Mouse (Mus musculus): ENCODE data around the gene Tubb5. TPM values are rescaled to one million over a fixed set of nuclear protein-coding genes. Genes with fewer than 3 reads are reported as not detected.

Tubb5 gene
- total RNA-seq (2021) = 100 to 1,000 TPM; 441 to 478 TPM

DNA sequence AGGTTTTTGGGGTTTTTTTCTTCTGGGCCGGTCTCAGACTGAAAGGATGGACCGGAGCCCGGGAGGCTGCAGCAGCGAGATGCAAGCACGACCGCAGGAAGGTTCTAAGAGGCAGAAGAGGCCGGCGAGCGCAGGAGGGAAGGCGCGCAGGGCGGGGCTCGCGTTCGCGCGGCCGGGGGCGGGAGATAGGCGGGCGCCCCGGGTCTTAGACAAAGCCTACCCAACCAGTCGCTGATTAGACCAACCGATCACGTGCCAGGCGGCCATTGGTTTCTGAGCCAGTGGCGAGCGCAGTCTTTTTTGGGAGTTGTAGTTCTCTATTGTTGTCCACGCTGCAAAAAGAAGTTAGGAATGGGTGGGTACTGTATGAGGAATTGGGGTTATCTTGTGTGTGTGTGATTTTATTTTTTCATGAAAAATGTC lies at the start of gene Tubb5:
Tubb5 (minus strand) TSS at position 185 of the 423 bp plus-strand sequence.
- DNase-seq (ENCODE audit: low spot score in 2 of 2) = peak; percentile 96 to 98
- intact Hi-C loops (cut with DNase I) = loop anchor here (5.0 kb wide), 1 partner anchor 79 kb away; the partner anchor contains the start of genes Mrps18b and Ppp1r10

DNA sequence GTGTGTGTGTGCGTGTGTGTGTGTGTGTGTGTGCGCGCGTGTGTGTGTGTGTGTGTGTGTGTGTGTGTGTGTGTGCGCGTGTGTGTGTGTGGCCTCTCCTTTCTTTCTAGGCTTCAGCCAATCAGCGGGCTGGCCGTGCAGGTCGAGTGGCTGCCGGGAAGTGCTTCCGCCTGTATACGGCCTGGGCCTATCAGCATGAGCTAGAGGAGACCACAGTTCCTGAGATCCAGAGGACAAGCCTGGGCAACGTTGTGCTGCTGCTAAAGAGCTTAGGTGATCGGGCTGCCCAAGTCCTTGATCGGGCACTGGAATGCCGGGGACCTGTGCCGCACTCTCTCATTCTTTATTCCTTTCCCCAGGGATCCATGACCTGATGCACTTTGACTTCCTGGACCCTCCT lies 49.6 kb upstream of the Tubb5 start:
- intact Hi-C loops (cut with DNase I) = no loop called here
- no peak for DNase-seq (ENCODE audit: low spot score in 2 of 2)

DNA sequence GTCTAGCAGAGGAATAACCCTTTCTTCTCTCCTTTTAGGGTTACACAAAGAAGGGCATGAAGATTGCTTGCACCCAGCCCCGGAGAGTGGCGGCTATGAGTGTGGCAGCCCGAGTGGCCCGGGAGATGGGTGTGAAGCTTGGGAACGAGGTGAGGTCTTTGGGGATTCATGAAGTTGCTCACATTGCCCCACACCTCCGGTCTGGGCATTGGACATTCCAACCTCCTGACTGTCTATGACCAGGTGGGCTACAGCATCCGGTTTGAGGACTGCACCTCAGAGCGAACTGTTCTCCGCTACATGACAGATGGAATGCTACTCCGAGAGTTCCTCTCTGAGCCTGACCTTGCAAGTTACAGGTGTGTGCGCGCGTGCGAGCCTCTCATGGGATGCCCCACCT lies 45.7 kb upstream of the Tubb5 start:
- DNase-seq (ENCODE audit: low spot score in 2 of 2) = no peak
- intact Hi-C loops (cut with DNase I) = no loop called here

DNA sequence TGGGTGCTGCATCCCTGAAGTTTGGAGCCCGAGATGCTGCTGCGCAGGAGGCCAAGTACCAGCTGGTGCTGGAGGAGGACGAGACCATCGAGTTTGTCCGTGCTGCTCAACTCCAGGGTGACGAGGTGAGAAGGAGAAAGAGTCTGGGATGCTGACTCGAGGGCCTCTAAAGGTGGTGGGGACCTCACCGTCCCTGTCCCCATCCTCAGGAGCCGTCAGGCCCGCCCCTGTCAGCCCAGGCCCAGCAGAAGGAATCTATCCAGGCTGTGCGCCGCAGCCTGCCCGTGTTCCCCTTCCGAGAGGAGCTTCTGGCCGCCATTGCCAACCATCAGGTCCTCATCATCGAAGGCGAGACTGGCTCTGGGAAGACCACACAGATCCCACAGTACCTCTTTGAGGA lies 44.8 kb upstream of the Tubb5 start:
- DNase-seq (ENCODE audit: low spot score in 2 of 2) = no peak
- intact Hi-C loops (cut with DNase I) = no loop called here

DNA sequence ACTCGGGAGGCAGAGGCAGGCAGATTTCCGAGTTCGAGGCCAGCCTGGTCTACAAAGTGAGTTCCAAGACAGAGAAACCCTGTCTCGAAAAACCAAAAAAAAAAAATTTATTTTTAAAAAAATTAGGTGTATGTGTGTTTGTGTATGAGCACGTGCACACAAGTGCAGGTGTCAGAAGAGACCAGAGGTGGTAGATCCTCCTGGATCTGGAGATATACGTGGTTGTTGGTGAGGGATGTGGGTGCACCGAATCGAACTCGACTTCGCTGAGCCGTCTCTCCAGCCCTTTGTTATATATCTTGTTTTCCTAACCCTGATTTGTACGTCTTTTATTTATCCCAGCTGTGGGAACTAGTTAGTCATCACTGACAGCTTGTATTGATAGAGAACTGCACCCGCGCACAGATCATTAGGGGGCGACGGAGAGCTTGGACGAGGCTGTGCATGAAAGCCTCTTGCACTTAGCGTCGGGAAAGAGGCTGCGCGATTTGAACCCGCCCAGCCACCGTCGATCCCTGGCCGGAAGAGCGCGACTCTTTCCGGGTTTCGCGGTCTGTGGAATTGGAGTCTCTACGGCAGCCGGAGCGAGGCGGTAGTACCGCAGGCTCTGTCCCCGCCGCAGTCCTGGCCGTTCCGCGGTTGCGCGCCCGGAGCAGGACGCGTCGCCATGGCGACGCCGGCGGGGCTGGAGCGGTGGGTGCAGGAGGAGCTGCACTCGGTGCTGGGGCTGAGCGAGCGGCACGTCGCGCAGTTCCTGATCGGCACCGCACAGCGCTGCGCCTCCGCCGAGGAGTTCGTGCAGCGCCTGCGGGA lies 41.3 kb upstream of the Tubb5 start, which contains the start of gene Dhx16:
Dhx16 (plus strand) TSS at position 575 of the 813 bp plus-strand sequence.
- DNase-seq (ENCODE audit: low spot score in 2 of 2) = peak; percentile 95 to 96
- intact Hi-C loops (cut with DNase I) = no loop called here

DNA sequence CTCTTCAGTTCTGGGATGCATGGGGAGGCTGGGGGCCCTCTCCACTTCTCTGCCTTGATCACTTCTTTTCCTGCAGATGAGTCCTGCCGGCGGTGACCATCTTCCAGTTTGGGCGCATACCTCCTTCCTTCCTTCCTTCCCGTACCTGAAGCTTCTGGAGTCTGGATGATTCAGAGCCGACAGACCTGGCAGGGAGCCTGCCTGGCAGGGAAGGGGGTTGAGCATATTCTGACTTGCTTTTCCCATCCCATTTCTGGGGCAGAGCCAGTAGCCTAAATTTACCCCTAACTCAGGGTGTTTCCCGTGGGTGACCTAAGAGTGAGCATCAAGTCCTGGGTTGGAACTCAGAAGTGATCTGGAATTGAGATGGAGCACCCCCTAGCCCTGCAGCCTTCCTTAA lies 36.6 kb upstream of the Tubb5 start:
- intact Hi-C loops (cut with DNase I) = loop anchor here (2.0 kb wide), 1 partner anchor 46 kb away; no protein-coding TSS in a partner anchor
- peak; percentile 59 to 70 for DNase-seq (ENCODE audit: low spot score in 2 of 2)

DNA sequence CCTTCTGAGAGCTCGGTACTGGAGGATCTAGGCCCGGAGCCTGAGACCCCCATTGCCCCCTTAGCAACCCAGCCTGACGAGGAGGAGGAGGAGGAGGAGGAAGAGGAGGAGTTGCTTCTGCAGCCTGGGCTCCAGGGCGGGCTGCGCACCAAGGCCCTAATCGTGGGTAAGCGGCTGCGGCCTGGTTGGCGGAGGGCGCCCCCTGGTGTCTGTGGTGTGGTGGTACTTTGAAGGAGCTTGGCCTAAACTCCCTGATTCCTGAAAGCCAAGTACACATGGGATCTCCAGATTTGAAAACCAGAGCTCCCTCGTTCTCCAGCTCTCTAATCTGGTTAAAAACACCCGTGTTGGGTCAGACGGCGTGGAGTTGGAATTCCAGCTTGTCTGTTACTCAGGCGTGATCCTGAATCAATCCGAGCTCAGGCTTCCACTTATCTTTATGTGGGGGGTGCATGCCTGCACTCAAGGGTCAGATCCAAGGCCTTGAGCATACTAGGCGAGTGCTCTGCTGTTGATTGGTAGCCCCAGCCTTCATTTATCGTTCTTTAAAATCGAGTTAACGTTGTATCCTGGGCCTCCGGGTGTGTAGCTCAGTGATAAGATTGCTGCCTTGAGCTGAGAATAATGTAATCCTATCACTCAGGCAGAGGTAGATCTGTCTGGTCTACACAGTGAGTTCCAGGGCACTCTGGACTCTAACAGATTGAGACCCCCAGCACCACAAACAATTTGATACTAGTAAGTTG lies 35.8 kb upstream of the Tubb5 start:
- intact Hi-C loops (cut with DNase I) = loop anchor here (2.0 kb wide), 3 partner anchors 37 to 135 kb away; no protein-coding TSS in a partner anchor
- DNase-seq (ENCODE audit: low spot score in 2 of 2) = peak; percentile 85

DNA sequence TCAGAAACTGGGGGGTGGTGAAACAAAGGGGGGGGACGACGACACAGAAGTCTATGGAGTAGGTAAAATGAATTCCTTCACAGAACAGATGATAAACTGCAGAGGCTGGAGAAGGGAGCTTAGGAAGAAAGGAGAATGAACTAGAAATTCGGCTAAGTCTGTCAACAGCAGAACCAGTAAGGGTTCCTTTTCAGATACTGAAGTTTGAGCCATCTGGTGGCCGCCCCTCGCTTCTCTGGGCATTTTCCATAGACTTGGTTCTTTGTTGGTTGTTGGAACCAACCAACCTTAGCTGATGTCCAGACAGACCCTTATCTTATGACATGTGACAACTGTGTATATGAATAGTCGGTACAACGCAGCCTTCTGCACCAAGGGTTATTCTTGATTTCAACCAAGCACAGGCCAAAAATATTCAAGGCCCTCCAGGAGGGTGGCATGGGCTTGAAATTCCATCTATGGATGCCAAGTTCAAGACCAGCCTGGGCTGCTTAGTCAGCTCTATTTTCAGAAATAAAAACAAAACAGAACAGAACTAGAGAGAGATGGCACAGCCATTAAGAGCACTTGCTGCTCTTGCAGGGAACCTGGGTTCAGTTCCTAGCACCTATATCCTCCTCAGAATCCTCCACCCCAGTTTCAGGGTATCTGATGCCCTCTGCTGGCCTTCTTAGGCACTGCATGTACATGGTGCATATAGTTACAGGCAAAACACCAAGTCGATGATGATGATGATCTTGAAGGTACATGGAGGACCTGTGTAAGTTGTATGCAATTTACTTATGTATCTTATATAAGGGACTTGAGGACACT lies 33.0 kb upstream of the Tubb5 start:
- intact Hi-C loops (cut with DNase I) = no loop called here
- no peak for DNase-seq (ENCODE audit: low spot score in 2 of 2)

DNA sequence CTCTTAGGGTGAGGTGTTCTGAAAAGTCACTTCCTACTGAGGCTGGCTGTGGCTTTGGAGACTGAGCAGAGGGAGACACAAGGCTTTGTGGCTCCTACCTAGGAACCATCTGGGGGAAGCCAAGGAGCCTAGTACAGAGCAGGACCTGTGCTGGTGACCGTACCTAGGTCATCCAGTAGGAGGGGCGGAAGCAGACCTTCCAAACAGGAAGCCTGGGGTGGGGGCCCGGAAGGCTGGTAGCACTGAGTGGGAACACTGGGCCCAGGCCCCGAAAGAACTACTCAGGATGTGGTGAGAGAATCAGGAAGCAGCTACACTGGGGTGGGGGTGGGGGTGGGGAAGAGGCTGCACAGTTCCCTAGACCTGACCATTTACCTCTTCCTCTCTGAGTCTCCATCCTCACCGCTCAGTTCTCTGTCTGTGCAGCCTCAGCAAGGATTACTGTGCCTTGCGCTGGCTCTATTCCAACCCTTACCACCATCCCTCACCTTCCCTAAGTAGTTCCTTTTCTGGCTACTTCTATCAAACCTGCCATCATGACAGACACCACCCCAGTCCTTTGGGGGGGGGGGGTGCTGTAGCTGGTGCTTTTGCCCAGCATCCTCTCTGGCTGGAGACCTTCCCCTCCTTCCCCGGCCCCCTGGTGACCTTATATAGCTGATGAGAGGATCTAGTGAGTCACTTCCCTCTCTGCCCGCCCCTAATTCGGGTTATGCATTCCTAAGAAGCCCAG lies 32.2 kb upstream of the Tubb5 start:
- intact Hi-C loops (cut with DNase I) = no loop called here
- peak in 1 of 2 experiments; percentile 37 for DNase-seq (ENCODE audit: low spot score in 2 of 2)

DNA sequence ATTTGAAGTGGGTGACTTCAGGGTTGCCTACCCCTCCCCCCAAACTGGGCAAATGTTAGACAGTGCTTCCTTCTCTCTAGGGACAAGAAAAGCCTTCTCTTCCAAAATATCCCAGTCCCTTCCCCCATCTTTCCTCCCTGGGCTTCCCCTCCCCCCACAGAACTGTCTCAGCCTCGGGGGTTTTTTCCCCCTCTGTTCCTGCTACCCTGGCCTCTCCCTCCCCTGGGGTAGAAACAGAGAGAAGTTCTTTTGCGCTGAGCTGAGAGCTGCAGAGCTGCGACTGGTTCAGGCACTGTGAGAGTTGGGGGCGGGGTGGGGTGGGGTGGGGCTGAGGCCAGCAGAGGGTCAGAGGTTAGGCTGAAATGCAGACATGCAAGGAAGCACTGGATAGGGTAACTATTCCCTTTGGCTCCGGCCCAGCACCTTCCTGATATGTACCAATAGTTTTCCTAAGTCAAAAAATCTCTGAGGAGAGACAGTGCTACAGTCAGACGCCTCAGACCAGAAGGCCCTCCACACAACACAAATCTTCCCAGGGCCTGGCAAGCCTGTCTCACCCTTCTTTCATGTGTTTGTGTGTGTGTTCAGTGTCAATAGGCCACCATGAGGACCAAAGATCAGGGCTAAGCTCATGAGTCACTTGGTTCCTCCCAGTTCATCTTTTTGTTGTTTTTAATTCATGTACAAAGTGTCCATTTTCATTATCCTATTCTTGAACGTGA lies 31.4 kb upstream of the Tubb5 start:
- no peak for DNase-seq (ENCODE audit: low spot score in 2 of 2)
- intact Hi-C loops (cut with DNase I) = no loop called here

DNA sequence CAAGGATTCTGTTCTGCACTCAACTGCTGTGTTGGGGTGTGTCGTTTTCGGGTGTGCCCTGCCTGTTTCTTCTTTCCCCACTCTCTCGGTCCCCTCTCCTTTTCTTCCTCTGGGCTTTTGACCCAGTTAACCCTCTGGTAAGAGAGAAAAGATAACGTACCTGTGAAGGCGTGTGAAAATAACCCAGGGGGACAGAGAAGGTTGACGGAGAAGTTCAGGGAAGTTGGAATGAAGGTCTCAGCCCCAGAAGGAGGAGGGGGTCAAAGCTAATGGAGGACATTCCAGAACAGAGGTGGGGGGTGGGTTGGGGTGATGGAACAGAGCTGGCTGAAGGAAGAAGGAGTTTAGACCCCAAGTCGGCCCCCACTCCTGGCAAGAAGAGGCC lies 30.8 kb upstream of the Tubb5 start:
- no peak for DNase-seq (ENCODE audit: low spot score in 2 of 2)
- intact Hi-C loops (cut with DNase I) = no loop called here

DNA sequence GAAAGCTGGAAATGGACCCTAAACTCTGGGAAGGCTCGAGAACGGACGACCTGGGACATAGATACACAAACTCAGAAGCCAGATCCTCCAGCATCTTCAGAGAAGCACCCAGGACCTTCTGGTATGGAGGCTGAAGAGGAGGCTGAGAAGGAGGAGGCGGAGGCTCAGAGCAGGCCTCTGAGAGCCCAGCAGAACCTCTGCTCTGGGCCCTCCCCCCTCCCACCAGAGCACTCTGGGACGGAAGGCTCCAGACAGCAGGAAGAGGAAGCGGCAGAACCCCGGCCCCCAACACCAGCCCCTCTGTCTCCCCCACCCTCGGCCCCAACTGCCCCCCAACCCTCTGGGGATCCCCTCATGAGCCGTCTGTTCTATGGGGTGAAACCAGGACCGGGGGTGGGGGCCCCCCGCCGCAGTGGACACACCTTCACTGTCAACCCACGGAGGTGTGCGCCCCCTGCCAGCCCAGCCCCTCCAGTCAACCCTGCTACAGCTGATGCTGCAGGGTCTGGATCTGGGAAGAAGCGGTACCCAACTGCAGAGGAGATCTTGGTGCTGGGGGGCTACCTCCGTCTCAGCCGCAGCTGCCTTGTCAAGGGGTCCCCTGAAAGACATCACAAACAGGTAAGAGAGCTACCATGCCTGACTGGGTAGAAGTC lies 30.2 kb upstream of the Tubb5 start:
- intact Hi-C loops (cut with DNase I) = no loop called here
- DNase-seq (ENCODE audit: low spot score in 2 of 2) = no peak

DNA sequence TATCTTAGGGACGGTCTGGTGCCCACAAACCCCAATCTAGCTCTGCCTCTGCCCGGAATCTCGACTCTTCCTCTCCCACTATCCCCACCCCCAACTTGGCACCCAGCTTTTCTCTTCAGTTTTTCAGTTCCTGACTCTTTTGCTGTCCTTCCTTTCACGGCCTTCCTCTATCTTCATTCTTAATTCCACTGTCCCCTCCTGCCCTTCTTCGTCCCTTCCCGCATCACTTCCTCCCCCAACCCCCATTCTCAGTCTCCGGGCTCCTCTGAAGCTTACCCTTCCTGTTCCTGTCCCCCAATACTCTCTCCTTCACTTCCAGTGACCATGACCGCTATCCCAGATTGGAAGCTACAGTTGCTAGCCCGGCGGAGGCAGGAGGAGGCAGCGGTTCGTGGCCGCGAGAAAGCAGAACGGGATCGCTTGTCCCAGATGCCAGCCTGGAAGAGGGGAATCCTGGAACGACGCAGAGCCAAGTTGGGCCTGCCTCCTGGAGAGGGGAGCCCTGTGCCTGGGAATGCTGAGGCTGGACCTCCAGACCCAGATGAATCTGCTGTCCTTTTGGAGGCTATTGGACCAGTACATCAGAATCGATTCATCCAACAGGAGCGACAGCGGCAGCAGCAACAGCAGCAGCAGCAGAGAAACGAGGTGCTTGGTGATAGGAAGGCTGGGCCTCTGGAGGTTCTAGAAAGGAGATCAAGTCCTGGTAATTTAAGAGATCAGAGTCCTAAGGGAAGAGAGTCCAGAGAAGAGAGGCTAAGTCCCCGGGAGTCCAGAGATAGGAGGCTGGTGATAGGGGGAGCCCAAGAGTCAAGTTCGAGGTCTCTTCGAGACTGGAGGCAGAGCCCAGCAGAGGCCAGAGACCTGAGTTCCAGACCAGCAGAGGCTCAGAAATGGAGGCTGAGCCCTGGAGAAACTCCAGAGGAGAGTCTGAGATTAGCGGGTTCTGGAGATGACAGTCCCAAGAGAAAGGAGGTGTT lies 29.1 kb upstream of the Tubb5 start:
- no peak for DNase-seq (ENCODE audit: low spot score in 2 of 2)
- intact Hi-C loops (cut with DNase I) = no loop called here

DNA sequence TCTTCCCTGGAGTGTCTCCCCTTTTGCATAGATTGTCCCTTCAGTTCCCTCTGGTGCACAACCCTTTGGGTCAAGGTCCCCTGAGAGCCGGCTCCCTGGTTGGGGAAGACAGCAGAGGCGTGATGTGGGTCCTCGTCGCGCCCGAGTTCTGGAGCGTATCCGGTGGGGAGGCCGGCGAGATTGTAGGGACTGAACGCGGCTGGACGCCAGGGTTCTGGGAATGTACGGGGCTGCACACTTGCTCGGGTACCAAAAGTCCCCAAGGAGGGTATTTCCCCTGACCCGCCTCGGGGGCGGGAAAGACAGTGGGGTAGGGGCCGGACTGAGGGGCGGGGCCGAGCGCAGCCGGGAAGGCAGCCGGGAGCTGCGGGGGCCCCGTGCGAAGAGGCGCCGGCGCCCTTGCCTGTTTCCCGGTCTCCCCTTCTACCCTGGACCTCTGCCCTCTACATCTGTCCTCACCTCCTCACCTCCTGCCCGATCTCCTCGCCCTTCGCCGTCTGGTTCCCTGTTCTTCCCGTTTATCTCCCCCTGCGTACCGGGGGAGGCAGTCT lies 28.2 kb upstream of the Tubb5 start:
- DNase-seq (ENCODE audit: low spot score in 2 of 2) = peak; percentile 38 to 39
- intact Hi-C loops (cut with DNase I) = no loop called here

DNA sequence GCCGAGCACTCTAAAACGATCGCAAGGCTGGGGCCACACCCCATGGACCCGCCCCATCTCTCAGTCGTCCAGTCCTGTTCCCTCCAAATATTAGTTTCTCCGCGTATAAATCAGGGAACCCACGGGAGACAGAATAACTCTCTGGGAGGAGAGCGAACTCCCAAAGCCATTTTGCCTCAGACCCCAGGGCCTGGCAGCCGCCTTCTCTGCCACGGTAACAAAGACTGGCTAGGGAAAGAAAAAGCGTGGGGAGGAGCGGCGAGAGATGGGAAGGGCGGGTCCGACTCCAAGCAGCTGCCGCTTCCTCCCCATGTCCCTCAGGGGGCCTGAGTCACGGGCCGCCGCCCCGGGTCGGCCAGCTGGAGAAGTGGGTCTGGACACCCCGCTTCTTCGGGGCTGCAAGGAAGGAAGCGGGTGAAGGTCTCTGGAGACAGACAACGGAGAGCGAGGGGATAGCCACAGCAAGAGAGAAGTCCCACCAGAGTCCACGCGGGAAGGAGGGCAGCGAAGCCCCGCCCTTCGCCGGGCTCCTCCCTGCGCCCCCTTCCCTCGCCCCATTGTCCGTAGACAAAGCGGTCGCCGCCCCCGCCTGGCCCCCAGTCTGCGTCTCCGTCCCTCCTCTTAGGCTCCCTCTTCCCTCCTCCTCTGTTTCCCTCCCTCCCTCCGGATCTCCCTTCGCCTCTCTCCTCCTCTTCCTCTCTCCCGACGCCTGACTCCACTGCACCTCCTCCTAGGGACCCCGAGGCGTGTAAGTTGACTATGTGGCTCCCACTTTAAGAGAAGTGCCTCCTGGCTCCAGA lies 27.6 kb upstream of the Tubb5 start, which contains the start of gene Ppp1r18:
Ppp1r18 (plus strand) TSS at position 113 of the 800 bp plus-strand sequence.
- DNase-seq (ENCODE audit: low spot score in 2 of 2) = peak in 1 of 2 experiments; percentile 37
- intact Hi-C loops (cut with DNase I) = no loop called here

DNA sequence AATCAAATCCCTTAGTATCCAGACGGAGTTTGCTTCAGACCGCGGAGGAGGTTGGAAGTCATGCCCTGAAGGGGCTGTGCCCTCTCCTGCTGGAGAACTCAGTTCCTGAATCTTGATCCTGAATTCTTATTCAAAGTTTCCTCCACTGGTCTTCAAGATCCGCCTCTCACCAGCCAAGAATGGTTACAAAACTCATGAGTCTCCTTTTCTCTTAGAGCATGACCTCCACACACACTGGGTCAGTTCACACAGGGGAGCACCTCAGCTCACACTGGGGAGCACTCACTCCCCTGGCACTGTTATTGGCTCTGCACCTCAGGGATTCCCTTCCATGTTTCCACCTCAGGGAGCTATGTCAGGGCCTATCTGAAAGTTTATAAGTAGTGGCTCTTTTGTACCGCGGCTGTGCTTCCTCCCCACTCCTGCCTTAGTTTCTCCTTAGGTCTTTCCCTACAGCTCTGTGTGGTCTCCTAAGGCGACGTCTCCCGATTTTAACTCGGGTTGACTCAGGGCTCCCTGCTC lies 26.8 kb upstream of the Tubb5 start:
- intact Hi-C loops (cut with DNase I) = no loop called here
- no peak for DNase-seq (ENCODE audit: low spot score in 2 of 2)
